Mouse (Mus musculus) lung, adult 2 months (tissue): ENCODE measurements at regions not wholly inside any gene's neighbourhood (a gene's known extent, or its start where the extent isn't known, plus 50 kb on each side); places are given as distances from the start of the nearest gene placed in this dataset.

Experiments
- CTCF ChIP-seq: fragments of 200-500 bp; IDR thresholded peaks from 2 replicates; pipeline ENCODE4 v1.5.1; 2011; ENCODE audit warnings: mild to moderate bottlenecking, low read length, control low read depth; ENCODE audit not compliant: insufficient read depth
- POLR2A ChIP-seq: fragments of 200-500 bp; IDR thresholded peaks from 2 replicates; pipeline ENCODE4 v1.6.1; 2011; ENCODE audit warnings: low read depth, mild to moderate bottlenecking, control low read depth, low read length, borderline replicate concordance; ENCODE audit errors: extremely low read depth

GRCm38 (mm10) chr2:9658880-9659279, 222.2 kb upstream of the 4930412O13Rik start:
- no peak for TF ChIP-seq POLR2A
- no peak for TF ChIP-seq CTCF
